Mouse (Mus musculus) CD4-positive, CD25-positive, alpha-beta regulatory T cell, adult 4 months (primary cell): ENCODE results near the gene Mroh2a. TPM values are rescaled to one million over a fixed set of nuclear protein-coding genes. Genes with fewer than 3 reads are reported as not detected.
A peak's percentile ranks its signal among the peaks of the same experiment; 100 is the strongest.

Experiments
- ATAC-seq: one replicate; pipeline ENCODE4 v1.8.0; 2017
- polyA plus RNA-seq, 2 experiments: library from polyadenylated mRNA; unstranded; fragments of 100-300 nt; shearing (Covaris generic); gene quantifications; one replicate each; pipeline ENCODE4 v1.2.1; 2017

Gene Mroh2a
- 1 to 10 TPM; 1.4 to 1.6 TPM for polyA plus RNA-seq

GRCm38 (mm10) chr1:88226670-88227379 lies at the start of gene Mroh2a:
TSS of gene Mroh2a (plus strand) at chr1:88226986.
- no peak for ATAC-seq

DNA sequence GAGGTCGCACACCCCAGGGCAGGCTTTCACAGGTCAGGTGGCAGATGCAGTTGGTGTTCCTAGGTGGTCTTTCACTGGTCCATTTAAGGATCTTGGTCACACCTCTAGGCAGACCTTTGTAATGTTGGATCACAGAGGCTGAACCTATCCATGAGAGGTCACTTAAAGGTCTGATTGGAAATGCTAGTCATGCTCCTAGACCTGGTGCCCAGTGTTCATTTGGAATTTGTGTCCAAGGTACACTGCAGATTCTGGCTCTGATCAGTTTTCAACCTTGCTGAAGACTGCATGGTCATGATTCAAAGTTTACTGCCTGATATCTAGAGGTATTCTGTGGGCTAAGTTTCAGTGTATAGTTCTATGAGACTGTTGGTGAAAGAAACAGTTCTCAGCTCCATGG lies 47.1 kb upstream of the Mroh2a start:
- no peak for ATAC-seq

GRCm38 (mm10) chr1:88186325-88186935 lies 40.4 kb upstream of the Mroh2a start:
- ATAC-seq: no peak

DNA sequence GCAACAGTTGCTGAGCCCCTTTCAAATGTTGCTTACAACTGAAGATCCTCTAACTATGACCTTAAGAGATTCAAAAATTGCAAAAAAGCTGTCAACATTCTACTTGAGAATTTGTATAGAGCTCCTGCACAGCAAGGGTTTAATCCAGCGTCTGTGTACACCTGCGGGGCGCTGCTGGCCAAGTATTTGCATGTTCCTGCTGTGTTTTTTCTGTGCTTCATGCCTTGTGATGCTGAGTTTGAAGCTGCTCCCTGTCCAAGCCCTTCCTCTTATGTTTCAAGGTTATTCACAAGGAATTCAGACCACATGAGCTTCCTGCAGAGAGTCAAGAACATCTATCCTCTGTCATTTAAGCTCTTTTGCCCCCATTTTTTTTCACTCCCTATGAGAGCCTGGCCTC lies 34.6 kb upstream of the Mroh2a start:
- ATAC-seq: no peak

DNA sequence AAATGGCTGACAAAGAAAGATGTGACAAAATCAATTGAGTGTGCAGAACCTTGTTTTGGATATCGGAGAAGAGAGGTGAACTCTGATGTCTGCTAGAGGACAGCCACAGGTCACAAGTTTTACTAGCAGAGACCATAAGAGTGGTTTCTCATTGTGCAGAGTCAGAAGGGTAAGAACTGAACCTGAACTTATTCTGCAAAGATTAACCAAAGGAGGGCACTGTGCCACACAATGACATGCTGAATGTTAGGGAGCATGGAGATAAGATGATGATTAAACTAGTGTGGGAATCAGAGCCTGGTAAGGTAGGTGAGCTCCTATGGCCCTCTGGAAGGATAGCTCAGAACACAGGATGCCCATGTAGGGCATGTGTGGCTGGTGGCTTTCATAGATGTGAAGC lies 31.1 kb upstream of the Mroh2a start:
- no peak for ATAC-seq

DNA sequence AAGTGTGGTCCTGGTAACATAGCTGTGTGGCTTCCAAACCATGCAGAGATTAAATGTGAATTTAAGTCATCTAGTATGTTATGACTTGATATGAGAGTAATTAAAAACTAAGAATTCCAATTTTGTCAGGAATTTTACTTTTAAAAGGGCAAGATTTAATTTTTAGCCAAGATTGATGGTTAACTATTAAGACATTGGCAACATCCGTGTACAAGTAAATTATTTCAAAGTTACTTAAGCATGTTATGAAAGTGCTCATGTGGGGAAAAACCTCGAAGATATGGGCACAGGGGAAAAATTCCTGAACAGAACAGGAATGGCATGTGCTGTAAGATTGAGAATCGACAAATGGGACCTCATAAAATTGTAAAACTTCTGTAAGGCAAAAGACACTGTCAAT lies 29.3 kb upstream of the Mroh2a start:
- no peak for ATAC-seq

GRCm38 (mm10) chr1:88199996-88200395 lies 26.8 kb upstream of the Mroh2a start:
- ATAC-seq: no peak

DNA sequence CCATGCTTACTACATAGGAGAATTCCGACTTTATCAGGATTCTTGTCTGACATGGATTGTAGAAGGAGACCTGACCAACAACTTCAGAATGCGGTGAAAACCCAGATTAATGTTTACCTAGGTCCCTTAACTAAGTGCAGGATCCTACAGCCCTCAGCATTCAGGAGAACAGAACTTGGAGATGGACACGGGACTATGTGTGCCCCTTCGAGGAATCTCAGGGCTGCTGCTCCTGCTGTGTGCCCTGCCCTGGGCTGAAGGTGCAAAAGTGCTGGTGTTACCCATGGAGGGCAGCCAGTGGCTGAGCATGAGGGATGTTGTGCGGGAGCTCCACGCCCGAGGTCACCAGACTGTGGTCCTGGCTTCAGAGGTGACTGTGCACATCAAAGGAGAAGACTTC lies 26.3 kb upstream of the Mroh2a start, which contains the start of gene Ugt1a2:
Ugt1a2 (plus strand) TSS at position 146 of the 400 bp plus-strand sequence.
- no peak for ATAC-seq

- ATAC-seq: peak; percentile 84
Observed at GRCm38 (mm10) chr1:88205294-88205922, 21.4 kb upstream of the Mroh2a start, which contains the start of gene Dnajb3. TSS of gene Dnajb3 (minus strand) at chr1:88205782.

GRCm38 (mm10) chr1:88206843-88207479 lies 19.8 kb upstream of the Mroh2a start:
- ATAC-seq: no peak

GRCm38 (mm10) chr1:88211812-88212211 lies 15.0 kb upstream of the Mroh2a start, which contains the start of gene Ugt1a1:
TSS of gene Ugt1a1 (plus strand) at chr1:88211959.
- no peak for ATAC-seq

GRCm38 (mm10) chr1:88212341-88213045 lies 14.3 kb upstream of the Mroh2a start:
- no peak for ATAC-seq

DNA sequence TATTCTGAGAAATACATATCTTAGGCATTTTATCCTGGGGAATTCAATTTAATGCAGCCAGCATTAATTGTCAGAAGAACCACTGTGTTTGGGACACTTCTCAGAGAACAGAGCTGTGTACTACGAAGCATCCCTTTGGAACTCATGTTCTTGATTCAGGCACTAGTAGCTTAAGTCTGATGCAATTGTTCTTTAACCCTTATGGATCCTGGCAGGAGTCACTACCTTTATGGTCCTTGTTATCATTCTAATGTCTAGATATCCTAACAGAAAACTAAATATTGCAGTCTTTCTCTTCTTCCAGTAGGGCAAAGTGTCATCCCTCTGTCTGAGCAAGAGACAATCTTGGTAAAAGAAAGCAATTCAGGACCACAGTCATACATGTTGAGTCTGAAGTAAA lies 13.7 kb upstream of the Mroh2a start:
- ATAC-seq: no peak

- no peak for ATAC-seq
Observed at GRCm38 (mm10) chr1:88213766-88214461, 12.9 kb upstream of the Mroh2a start.

DNA sequence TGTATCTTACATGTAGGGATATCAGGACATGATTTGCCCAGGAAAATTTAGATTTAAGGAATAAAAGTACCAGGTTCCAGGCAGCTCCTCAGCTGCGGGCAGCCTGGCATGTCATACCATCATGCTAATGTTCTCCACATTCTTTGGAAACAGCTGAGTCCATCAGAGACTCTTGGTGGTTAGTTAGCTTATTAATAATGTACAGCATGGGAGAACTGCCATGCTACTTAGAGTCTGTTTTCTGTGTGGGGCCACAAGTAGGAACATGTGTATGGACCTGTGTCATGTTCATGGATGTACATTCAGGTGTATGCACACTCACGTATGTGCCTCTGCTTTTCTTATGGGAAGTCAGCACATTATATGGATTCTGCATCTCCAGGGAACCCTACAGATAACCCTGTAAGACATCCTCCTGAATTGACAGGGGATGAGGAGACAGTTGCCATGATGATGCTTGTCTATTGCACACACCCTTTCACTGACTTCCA lies 12.3 kb upstream of the Mroh2a start:
- ATAC-seq: no peak

DNA sequence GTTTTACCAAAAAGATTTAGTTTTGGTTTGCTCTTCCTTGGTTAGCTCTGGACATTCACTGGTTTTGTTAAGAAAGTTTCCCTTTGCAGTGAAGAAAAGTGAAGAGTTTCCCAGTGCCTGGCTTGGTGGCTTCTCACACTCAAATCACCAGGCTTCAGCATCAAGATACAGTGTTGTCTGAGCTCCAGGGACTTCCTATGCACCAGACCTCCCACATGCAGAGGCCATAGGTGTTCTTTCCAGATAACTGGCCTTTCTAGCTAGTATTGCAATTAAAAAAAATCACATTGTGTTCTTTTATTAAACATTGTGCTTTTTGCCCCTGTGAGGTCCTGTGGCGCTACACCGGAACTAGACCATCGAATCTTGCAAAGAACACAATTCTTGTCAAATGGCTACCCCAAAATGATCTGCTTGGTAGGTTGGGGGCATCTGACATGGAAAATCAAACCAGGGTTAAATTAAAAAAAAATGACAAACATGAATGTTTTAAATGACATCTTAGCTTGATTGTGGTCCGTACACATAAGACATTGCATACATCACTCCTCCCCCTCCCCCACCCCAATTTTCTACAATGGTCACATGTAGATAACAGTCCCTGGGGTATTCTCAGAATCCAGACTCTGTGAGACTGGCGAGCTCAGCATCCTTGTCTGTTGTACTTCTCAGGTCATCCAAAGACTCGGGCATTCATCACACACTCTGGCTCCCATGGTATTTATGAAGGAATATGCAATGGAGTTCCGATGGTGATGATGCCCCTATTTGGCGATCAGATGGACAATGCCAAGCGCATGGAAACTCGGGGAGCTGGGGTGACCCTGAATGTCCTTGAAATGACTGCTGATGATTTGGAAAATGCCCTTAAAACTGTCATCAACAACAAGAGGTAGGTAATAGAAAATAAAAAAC lies 11.1 kb upstream of the Mroh2a start:
- ATAC-seq: no peak

- no peak for ATAC-seq
Observed at GRCm38 (mm10) chr1:88216551-88216950, 10.2 kb upstream of the Mroh2a start.

DNA sequence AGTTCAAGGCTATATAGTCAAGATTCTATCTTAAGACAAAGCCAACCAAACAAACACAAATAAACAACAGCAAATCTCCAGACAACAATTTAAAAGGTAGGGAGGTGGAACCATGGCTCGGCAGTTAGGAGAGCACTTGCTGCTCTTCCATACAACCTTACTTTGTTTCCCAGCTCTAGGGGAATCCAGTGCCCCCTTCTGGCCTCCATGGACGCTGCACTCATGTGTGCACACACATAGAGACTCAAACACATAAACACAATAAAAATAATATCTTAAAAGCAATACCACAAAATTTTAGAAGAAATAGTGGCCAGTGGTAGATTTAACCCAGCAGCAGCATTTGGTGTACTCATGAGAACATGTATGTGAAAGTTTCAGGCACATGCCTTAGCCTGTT lies 9.6 kb upstream of the Mroh2a start:
- ATAC-seq: no peak

DNA sequence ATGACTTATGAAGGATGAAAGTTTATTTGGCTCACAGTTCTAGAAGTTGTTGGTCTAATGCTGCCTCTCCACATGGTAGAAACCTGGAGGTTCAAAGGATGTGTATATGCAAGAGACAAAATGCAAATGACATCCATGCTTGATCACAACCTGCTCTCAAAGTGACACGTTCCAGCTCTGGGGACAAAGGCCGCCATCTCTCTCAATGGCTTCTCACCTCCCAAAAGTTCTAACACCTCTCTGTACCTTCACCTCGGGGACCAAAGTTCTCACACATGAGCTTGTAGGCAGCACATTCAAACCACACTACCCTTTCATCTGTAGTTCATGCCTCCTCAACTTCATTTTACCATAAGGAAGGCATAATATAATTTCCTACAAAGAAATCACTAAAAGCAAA lies 9.2 kb upstream of the Mroh2a start:
- no peak for ATAC-seq

DNA sequence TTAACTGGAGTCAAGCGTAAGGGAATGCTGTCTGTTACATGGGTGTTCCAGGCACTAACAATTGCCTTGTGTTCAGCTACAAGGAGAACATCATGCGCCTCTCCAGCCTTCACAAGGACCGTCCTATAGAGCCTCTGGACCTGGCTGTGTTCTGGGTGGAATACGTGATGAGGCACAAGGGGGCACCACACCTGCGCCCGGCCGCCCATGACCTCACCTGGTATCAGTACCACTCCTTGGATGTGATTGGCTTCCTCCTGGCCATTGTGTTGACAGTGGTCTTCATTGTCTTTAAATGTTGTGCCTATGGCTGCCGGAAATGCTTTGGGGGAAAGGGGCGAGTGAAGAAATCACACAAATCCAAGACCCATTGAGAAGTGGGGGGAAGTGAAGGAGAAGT lies 8.7 kb upstream of the Mroh2a start:
- no peak for ATAC-seq

DNA sequence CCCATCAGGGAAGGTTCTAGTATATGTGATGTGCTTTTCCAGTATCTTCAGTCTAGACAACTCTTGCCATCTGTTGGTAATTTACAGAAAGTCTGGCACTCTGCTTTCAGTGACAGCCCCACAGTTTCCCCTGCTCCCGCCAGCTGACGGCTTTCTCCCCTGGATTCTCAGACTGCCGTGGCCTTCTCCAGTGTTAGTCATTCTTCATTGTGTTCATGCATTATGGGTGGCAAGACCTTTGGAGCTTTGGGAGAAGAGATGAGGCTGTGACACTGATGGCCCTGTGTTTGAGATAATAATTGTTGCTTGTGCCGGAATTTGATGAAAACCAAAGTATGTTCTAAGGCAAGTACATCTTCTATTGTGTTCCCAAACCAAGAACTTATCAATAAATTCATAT lies 8.2 kb upstream of the Mroh2a start:
- ATAC-seq: no peak
